Mouse (Mus musculus) 416B (cell line): ENCODE data around the gene Spc24.

ENCODE experiments used
- DNase-seq: peaks from one replicate; pipeline ENCODE4 v3.0.0; 2011; ENCODE audit warnings: low read depth

Spc24 gene

DNA sequence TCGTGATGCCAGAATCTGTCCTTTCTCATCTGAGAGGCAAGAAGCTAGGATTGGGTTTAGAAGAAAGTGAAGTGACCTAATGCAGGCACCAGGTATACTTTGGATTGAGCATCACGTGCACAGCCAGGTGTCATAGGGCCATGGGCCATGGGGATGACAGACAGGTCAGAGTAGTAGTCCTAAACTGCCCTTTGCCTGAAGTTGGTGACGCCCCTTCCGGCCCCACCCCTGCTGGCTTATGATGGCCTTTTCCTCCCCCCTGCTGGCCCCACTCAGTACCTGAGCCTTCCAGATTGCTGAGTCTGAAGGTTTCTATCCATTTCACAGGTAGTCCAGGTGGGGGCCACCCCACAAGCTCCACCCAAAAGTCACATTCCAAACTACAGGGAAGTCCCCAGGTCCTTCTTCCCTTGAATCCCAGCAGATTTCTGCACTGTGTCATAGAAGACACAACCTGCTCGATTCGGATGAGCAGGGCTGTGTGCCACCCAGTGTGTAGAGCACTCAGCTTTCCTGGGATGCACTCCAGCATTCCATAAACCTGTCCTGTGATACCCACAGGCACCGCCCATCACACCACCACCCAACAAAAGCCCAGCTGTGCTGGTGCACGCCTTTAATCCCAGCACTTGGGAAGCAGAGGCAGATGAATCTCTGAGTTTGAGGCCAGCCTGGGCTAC, 53.4 kb downstream of the Spc24 start:
- DNase-seq, result no peak

DNA sequence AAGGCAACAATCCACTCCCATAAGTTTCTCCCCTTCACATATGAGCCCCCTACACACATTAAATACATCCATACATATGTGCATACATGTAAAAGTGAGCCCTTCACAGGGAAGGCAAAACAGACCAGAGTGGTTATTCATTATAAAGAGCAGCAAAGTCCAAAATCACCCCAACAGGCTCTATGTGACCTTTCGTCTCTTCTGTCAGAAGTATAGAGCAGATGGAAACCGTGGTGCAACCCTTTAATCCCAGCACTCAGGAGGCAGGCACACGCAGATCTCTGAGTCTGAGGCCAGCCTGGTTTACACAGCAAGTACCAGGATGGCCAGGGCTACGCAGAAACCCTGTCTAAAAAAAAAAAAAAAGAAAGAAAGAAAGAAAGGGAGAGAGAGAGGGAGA, 54.0 kb downstream of the Spc24 start:
- DNase-seq, result no peak
